Mouse (Mus musculus) CH12.LX (cell line): ENCODE results near the gene Atg16l1. TPM values are rescaled to one million over a fixed set of nuclear protein-coding genes. Genes with fewer than 3 reads are reported as not detected.

Source experiments
- DNase-seq: peaks from one replicate; pipeline ENCODE4 v3.0.0-alpha.2; 2013; ENCODE audit errors: extremely low read depth
- H3K27ac ChIP-seq: 2 replicates; pipeline ENCODE4 v1.5.1; 2012; ENCODE audit warnings: low read depth, mild to moderate bottlenecking, control low read depth, moderate library complexity; ENCODE audit not compliant: insufficient read depth
- H3K27me3 ChIP-seq: replicated peaks from 2 replicates; pipeline ENCODE3; 2012; ENCODE audit warnings: inconsistent platforms
- H3K36me3 ChIP-seq, 2 experiments: replicated peaks in 1 of 2; 2 replicates each; pipeline versions ENCODE3 to v1.6.1; 2012; ENCODE audit warnings: inconsistent platforms in 1 of 2, low read length in 1 of 2, mild to moderate bottlenecking in 1 of 2, mixed read lengths in 1 of 2, moderate library complexity in 1 of 2; ENCODE audit not compliant: control insufficient read depth in 1 of 2, insufficient read depth in 1 of 2
- H3K4me1 ChIP-seq, 2 experiments: 2 replicates each; pipeline ENCODE4 v1.6.1; 2012; ENCODE audit warnings: inconsistent platforms in 1 of 2, moderate library complexity in 1 of 2; ENCODE audit not compliant: insufficient read depth in 2 of 2, control insufficient read depth in 1 of 2
- H3K4me2 ChIP-seq: 2 replicates; pipeline ENCODE4 v1.6.1; 2012; ENCODE audit warnings: low read depth, mild to moderate bottlenecking, control low read depth; ENCODE audit not compliant: poor library complexity, insufficient read depth, severe bottlenecking
- H3K4me3 ChIP-seq, 3 experiments: fragments of 150-350 bp in 1 of 3; sonication (generic) in 1 of 3; replicated peaks in 1 of 3; 2 replicates each; pipeline versions ENCODE3 to v1.5.1; 2011 to 2012; ENCODE audit warnings: low read depth in 2 of 3, low read length in 2 of 3, mild to moderate bottlenecking in 2 of 3, moderate library complexity in 2 of 3, control low read depth in 1 of 3, improper control_type of control experiment in 1 of 3, inconsistent platforms in 1 of 3, mixed read lengths in 1 of 3; ENCODE audit not compliant: poor library complexity in 1 of 3
- H3K79me2 ChIP-seq: replicated peaks from 2 replicates; pipeline ENCODE4 v1.6.1; 2012; ENCODE audit warnings: mild to moderate bottlenecking, moderate library complexity; ENCODE audit not compliant: control insufficient read depth, poor library complexity, insufficient read depth, severe bottlenecking; ENCODE audit errors: extremely low read depth
- H3K9ac ChIP-seq: 2 replicates; pipeline ENCODE4 v1.6.1; 2012; ENCODE audit warnings: low read depth, mild to moderate bottlenecking, control low read depth, moderate library complexity; ENCODE audit not compliant: insufficient read depth
- H3K9me3 ChIP-seq: replicated peaks from 2 replicates; pipeline ENCODE3; 2012; ENCODE audit warnings: low read length, inconsistent platforms, mixed read lengths
- CHD1 ChIP-seq: IDR thresholded peaks from 2 replicates; pipeline ENCODE4 v1.6.1; 2012; ENCODE audit warnings: low read depth, low read length, improper control_type of control experiment, inconsistent platforms
- CTCF ChIP-seq, 2 experiments: IDR thresholded peaks in 1 of 2; conservative IDR thresholded peaks in 1 of 2; 2 replicates each; pipeline ENCODE4 v1.5.1; 2011 to 2012; ENCODE audit warnings: low read depth in 2 of 2, low read length in 2 of 2, improper control_type of control experiment in 1 of 2, inconsistent platforms in 1 of 2, mild to moderate bottlenecking in 1 of 2, moderate library complexity in 1 of 2
- GABPA ChIP-seq: IDR thresholded peaks from 2 replicates; pipeline ENCODE4 v1.6.1; 2012; ENCODE audit warnings: low read depth, low read length, improper control_type of control experiment, inconsistent platforms; ENCODE audit not compliant: insufficient replicate concordance
- HCFC1 ChIP-seq: IDR thresholded peaks from 2 replicates; pipeline ENCODE4 v1.6.1; 2012; ENCODE audit warnings: low read depth, mild to moderate bottlenecking, inconsistent platforms, low read length, improper control_type of control experiment
- IRF4 ChIP-seq: IDR thresholded peaks from 2 replicates; pipeline ENCODE4 v1.6.1; 2014; ENCODE audit warnings: low read depth, mild to moderate bottlenecking, inconsistent platforms, low read length, improper control_type of control experiment
- JUN ChIP-seq: IDR thresholded peaks from 2 replicates; pipeline ENCODE4 v1.6.1; 2011; ENCODE audit warnings: low read depth, mild to moderate bottlenecking, low read length, improper control_type of control experiment, moderate library complexity; ENCODE audit not compliant: insufficient read depth
- MAFK ChIP-seq: IDR thresholded peaks from 2 replicates; pipeline ENCODE4 v1.6.1; 2011; ENCODE audit warnings: low read length, improper control_type of control experiment; ENCODE audit not compliant: insufficient replicate concordance
- MAZ ChIP-seq: IDR thresholded peaks from 2 replicates; pipeline ENCODE4 v1.6.1; 2012; ENCODE audit warnings: low read depth, mild to moderate bottlenecking, inconsistent platforms, low read length, improper control_type of control experiment, moderate library complexity
- MXI1 ChIP-seq: IDR thresholded peaks from 2 replicates; pipeline ENCODE4 v1.6.1; 2011; ENCODE audit warnings: mild to moderate bottlenecking, low read depth, low read length, improper control_type of control experiment
- MYC ChIP-seq: IDR thresholded peaks from 2 replicates; pipeline ENCODE4 v1.6.1; 2011; ENCODE audit warnings: low read depth, mild to moderate bottlenecking, improper control_type of control experiment, low read length
- NELFE ChIP-seq: IDR thresholded peaks from 2 replicates; pipeline ENCODE4 v1.6.1; 2011; ENCODE audit warnings: low read depth, low read length, improper control_type of control experiment
- SIN3A ChIP-seq: IDR thresholded peaks from 2 replicates; pipeline ENCODE4 v1.6.1; 2012; ENCODE audit warnings: low read length, improper control_type of control experiment, inconsistent platforms
- UBTF ChIP-seq: IDR thresholded peaks from 2 replicates; pipeline ENCODE4 v1.6.1; 2012; ENCODE audit warnings: low read depth, mild to moderate bottlenecking, inconsistent platforms, low read length, improper control_type of control experiment, moderate library complexity
- USF1 ChIP-seq: IDR thresholded peaks from 2 replicates; pipeline ENCODE4 v1.6.1; 2014; ENCODE audit warnings: low read depth, mild to moderate bottlenecking, inconsistent platforms, low read length, improper control_type of control experiment
- ZKSCAN1 ChIP-seq: IDR thresholded peaks from 2 replicates; pipeline ENCODE4 v1.6.1; 2012; ENCODE audit warnings: low read depth, inconsistent platforms, low read length, improper control_type of control experiment, borderline replicate concordance
- dilution Hi-C: fragments of 300-500 bp; cut with MboI; formaldehyde crosslinking; loops from 2 replicates; pipeline ENCODE4 v1.14.3; 2020; ENCODE audit warnings: low sequenced_read_pairs; ENCODE audit not compliant: extremely low pct_unique_long_range_greater_than_20kb, extremely low pct_ligation_motif_present
- in situ Hi-C: fragments of 300-500 bp; cut with MboI; formaldehyde crosslinking; loops from 3 replicates; pipeline ENCODE4 v1.14.3; 2019; ENCODE audit warnings: low sequenced_read_pairs, low pct_ligation_motif_present, low pct_unique_long_range_greater_than_20kb, mixed read lengths
- polyA plus RNA-seq: library from polyadenylated mRNA; unstranded; fragments of >175 nt; gene quantifications from 2 replicates; pipeline ENCODE4 v1.2.1, GENCODE M21; 2012; ENCODE audit warnings: low read depth; ENCODE audit not compliant: insufficient read length
- total RNA-seq, 2 experiments: library from RNA; depleted of rRNA; stranded (reverse); fragments of 300-350 nt in 1 of 2; fragments of >200 nt in 1 of 2; gene quantifications; 2 replicates each; pipeline ENCODE4 v1.2.3; 2012 to 2014

Atg16l1 gene
- total and polyA plus RNA-seq, 3 experiments = 19.9 to 21.6 (median 19.9) TPM

DNA sequence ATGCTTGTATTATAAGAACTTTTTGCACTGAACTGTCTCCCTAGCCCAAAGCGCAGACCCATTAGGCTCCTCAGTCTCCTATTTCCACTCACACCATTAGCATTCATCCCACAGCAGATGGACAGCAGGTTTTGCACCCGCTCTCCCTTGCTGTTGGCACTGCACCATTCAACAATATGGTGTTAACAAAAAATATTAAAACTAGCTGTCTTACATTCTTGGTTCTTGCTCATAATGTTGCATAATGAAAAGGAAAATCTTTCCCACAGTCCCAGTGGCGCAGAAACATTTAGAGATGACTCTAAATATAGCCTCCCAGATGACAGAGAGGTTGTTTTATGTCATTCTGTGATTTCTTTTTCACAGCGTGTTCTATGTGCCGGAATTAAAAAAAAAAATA is 22.5 kb upstream of the Atg16l1 start:
- peaks cover 2% of the 10 kb centered on the region for H3K9me3 ChIP-seq
- dilution Hi-C loops (no loop called here), in situ Hi-C loops (no loop called here)
- no peak overlapping the region for H3K4me3 ChIP-seq
- no peaks in the 10 kb centered on the region for H3K79me2 ChIP-seq
- no peak for TF ChIP-seq CHD1
- no peak for TF ChIP-seq HCFC1
- no peak for TF ChIP-seq USF1
- no peak for TF ChIP-seq MAZ
- no peak for TF ChIP-seq GABPA
- no peak for TF ChIP-seq JUN
- no peak for TF ChIP-seq ZKSCAN1
- TF ChIP-seq MYC = no peak
- no peak for TF ChIP-seq MXI1
- no peak for TF ChIP-seq NELFE
- TF ChIP-seq MAFK = no peak
- no peak for TF ChIP-seq SIN3A
- no peak overlapping the region for H3K27ac ChIP-seq
- H3K27me3 ChIP-seq = no peaks in the 10 kb centered on the region
- H3K36me3 ChIP-seq = no peaks in the 10 kb centered on the region
- no peaks in the 10 kb centered on the region for H3K4me1 ChIP-seq
- H3K9ac ChIP-seq = no peak overlapping the region
- no peak for DNase-seq
- peak overlapping the region; percentile 21 for H3K4me2 ChIP-seq

- Histone ChIP-seq H3K79me2 (no peaks in the 10 kb centered on the region), H3K4me3 (no peak overlapping the region), H3K4me2 (no peak overlapping the region), H3K9me3 (peaks cover 2% of the 10 kb centered on the region), H3K27ac (no peak overlapping the region), H3K36me3 (no peaks in the 10 kb centered on the region), H3K4me1 (no peaks in the 10 kb centered on the region), H3K27me3 (no peaks in the 10 kb centered on the region), H3K9ac (no peak overlapping the region)
- dilution Hi-C loops = no loop called here
- TF ChIP-seq UBTF = no peak
- no peak for TF ChIP-seq MYC
- TF ChIP-seq CTCF (conservative IDR thresholded peaks at IDR 0.05 in 1 of 2, IDR thresholded peaks at IDR 0.05 in 1 of 2; ENCODE audit: low read depth in 2 of 2, low read length in 2 of 2) = no peak
- TF ChIP-seq GABPA = no peak
- no peak for TF ChIP-seq IRF4
- in situ Hi-C loops = no loop called here
- DNase-seq = no peak
Measured at GRCm38 (mm10) chr1:87734153-87734552, 21.5 kb upstream of the Atg16l1 start.
